Mouse (Mus musculus) liver, adult (tissue): ENCODE results near the gene Zcchc17.

Source experiments
- GATA4 ChIP-seq: IDR thresholded peaks from 2 replicates; pipeline ENCODE4 v1.6.1; 2014; ENCODE audit warnings: mild to moderate bottlenecking, low read length; ENCODE audit not compliant: insufficient replicate concordance

Gene Zcchc17

GRCm38 (mm10) chr4:130275016-130275822 lies 84.5 kb downstream of the Zcchc17 start:
- TF ChIP-seq GATA4, result no peak

GRCm38 (mm10) chr4:130274346-130275015 lies 85.3 kb downstream of the Zcchc17 start:
- TF ChIP-seq GATA4, result no peak

GRCm38 (mm10) chr4:130273698-130274345 lies 85.9 kb downstream of the Zcchc17 start:
- no peak for TF ChIP-seq GATA4

- TF ChIP-seq GATA4, result no peak
Measured at GRCm38 (mm10) chr4:130270611-130271347, 89.0 kb downstream of the Zcchc17 start.

GRCm38 (mm10) chr4:130270089-130270488 lies 89.7 kb downstream of the Zcchc17 start:
- no peak for TF ChIP-seq GATA4

DNA sequence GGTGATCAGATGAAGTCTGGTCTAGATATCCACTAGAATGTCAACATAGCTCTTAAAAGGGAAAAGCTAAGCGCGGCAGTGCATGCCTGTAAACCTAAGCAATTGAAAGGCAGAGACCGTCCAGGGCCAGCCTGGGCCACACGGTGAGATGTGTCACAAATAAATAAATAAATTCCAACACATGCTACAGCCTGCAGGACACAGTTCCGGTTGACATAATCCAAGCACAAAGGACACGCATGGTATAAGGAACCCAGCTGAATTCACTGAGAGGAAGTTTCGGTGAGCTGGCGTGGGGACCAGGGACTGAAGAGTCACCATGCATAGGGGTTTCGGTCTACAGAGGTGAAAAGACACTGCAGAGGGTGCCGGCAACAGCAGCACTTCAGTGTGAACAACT lies 91.0 kb downstream of the Zcchc17 start:
- TF ChIP-seq GATA4, result no peak

GRCm38 (mm10) chr4:130267069-130267468 lies 92.7 kb downstream of the Zcchc17 start:
- TF ChIP-seq GATA4, result no peak

DNA sequence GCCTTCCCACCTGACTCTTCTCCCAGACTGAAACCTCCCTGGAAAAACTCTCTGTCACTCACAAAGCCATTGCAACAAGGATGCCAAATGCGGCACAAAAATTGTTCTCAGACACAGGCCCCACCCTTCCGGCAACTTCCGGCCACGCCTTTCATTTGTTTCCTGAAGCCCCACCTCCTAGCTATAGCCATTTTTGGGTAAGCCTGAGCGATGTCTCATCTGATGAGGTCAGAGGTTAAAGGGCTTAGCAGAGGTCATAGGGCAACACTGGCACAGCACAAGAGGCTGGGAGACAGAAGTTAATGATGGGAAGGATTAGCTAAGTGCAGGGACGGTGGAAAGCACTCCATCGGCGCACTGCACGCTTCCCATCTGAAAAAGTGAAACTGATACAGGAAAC lies 93.1 kb downstream of the Zcchc17 start:
- TF ChIP-seq GATA4, result no peak
